Comparison of ENCODE assay signal across 9 mouse cellular contexts in genomic region chr15:79107966-79108365, GRCm38 (mm10). TPM values are rescaled to one million over a fixed set of nuclear protein-coding genes. Genes with fewer than 3 reads are reported as not detected.
DNase-seq lines count a peak whose midpoint lies in the region; ATAC-seq and TF ChIP-seq lines count a peak whose summit lies in the region.
"Had no signal": no experiment of that assay in that cellular context is flagged by ENCODE, and none has a peak within 500 bp of the region (broad histone marks: within the 10 kb centered on the region; RNA-seq: fewer than 3 reads in every experiment).

No protein-coding gene starts in this region.

- H3K4me1 ChIP-seq in heart, embryonic 10.5 days, result peaks cover 41% of the 10 kb centered on the region
- peaks cover 2% of the 10 kb centered on the region for H3K4me1 ChIP-seq in ES-Bruce4 (ENCODE audit: control insufficient read depth, insufficient read depth, low read length)
- H3K4me1 ChIP-seq in forebrain, embryonic 12.5 days, result peaks cover 28% of the 10 kb centered on the region
- peaks cover 7 to 25% of the 10 kb centered on the region in 2 experiments for H3K4me1 ChIP-seq in liver, embryonic 14.5 days (replicated peaks; ENCODE audit: control insufficient read depth in 2 of 2, insufficient read depth in 2 of 2, low read length in 1 of 2)

- no peak for DNase-seq in heart, embryonic 10.5 days (ENCODE audit: low spot score)
- DNase-seq in heart, postnatal 10 days, result no peak
- DNase-seq in liver, embryonic 14.5 days (ENCODE audit: low read depth in 3 of 3, low spot score in 3 of 3), result no peak
- DNase-seq in layer of hippocampus, adult 9-11 months, result no peak
- DNase-seq in B cell, adult 2 months, result no peak

- peak overlapping the region; percentile 97 for H3K4me2 ChIP-seq in forebrain, embryonic 12.5 days
- H3K4me2 ChIP-seq in liver, embryonic 14.5 days (ENCODE audit: low read depth), result peak overlapping the region; percentile 92; the same call in 1 of the 2 replicates

- H3K4me3 ChIP-seq in heart, embryonic 10.5 days, result peak overlapping the region; percentile 84
- H3K4me3 ChIP-seq in ES-Bruce4 (ENCODE audit: low read depth, low read length), result no peak overlapping the region
- H3K4me3 ChIP-seq in forebrain, embryonic 12.5 days (replicated peaks), result peak overlapping the region; percentile 90; the same call in 1 of the 2 replicates
- peak overlapping the region in 1 of 2 experiments; percentile 63; a peak in 1 of 4 replicates for H3K4me3 ChIP-seq in liver, embryonic 14.5 days (ENCODE audit: insufficient read depth in 1 of 2, low read depth in 2 of 2, low read length in 2 of 2)

- peak overlapping the region; percentile 98 for H3K27ac ChIP-seq in heart, embryonic 10.5 days
- no peak overlapping the region for H3K27ac ChIP-seq in ES-Bruce4 (ENCODE audit: insufficient read depth, low read length)
- H3K27ac ChIP-seq in forebrain, embryonic 12.5 days, result peak overlapping the region; percentile 42; the same call in 1 of the 2 replicates
- H3K27ac ChIP-seq in liver, embryonic 14.5 days, result no peak overlapping the region

- no peak for TF ChIP-seq EP300 in ES-Bruce4 (IDR thresholded peaks at IDR 0.05; ENCODE audit: insufficient read depth, low read depth, low read length)
- TF ChIP-seq EP300 in liver, embryonic 14.5 days (IDR thresholded peaks at IDR 0.05; ENCODE audit: low read depth), result no peak

- ATAC-seq in forebrain, embryonic 12.5 days (ENCODE audit: low FRiP score), result no peak
- no peak for ATAC-seq in liver, embryonic 14.5 days (ENCODE audit: insufficient read depth)
- no peak for ATAC-seq in cerebellum, adult (ENCODE audit: insufficient number of reproducible peaks, low FRiP score, low TSS enrichment)

- no peak for TF ChIP-seq CTCF in ES-Bruce4 (IDR thresholded peaks at IDR 0.05; ENCODE audit: low read depth, low read length)
- TF ChIP-seq CTCF in liver, embryonic 14.5 days (IDR thresholded peaks at IDR 0.05; ENCODE audit: low read depth), result no peak

- TF ChIP-seq POLR2A in ES-Bruce4 (IDR thresholded peaks at IDR 0.05; ENCODE audit: insufficient read depth, low read length), result no peak

- intact Hi-C loops in heart, postnatal 10 days (cut with DNase I), result no loop called here

- H3K9ac ChIP-seq in ES-Bruce4 (ENCODE audit: low read depth, poor library complexity, severe bottlenecking), result peak overlapping the region; percentile 80
- peak overlapping the region; percentile 91; the same call in 1 of the 2 replicates for H3K9ac ChIP-seq in forebrain, embryonic 12.5 days
- no peak overlapping the region for H3K9ac ChIP-seq in liver, embryonic 14.5 days (replicated peaks)

- 16% methylated on average over 7 of the region's 7 CpGs for WGBS in heart, embryonic 10.5 days
- WGBS in forebrain, embryonic 12.5 days, result 18% methylated on average over 7 of the region's 7 CpGs
- 45% methylated on average over 7 of the region's 7 CpGs for WGBS in liver, embryonic 14.5 days (ENCODE audit: insufficient replicate concordance)

- no peaks in the 10 kb centered on the region for H3K27me3 ChIP-seq in heart, embryonic 10.5 days (ENCODE audit: insufficient read depth, poor library complexity, severe bottlenecking)
- no peaks in the 10 kb centered on the region for H3K27me3 ChIP-seq in ES-Bruce4 (ENCODE audit: control insufficient read depth, insufficient read depth, low read length, poor library complexity, severe bottlenecking)
- H3K27me3 ChIP-seq in forebrain, embryonic 12.5 days, result peaks cover 10% of the 10 kb centered on the region; the same call in 1 of the 2 replicates
- H3K27me3 ChIP-seq in liver, embryonic 14.5 days (ENCODE audit: control insufficient read depth, insufficient read depth, low read length), result peaks cover 2% of the 10 kb centered on the region; the same call in 1 of the 2 replicates

- H3K9me3 ChIP-seq in heart, embryonic 10.5 days, result no peaks in the 10 kb centered on the region
- H3K9me3 ChIP-seq in ES-Bruce4 (replicated peaks; ENCODE audit: control insufficient read depth, insufficient read depth, low read length, poor library complexity, severe bottlenecking), result no peaks in the 10 kb centered on the region
- no peaks in the 10 kb centered on the region for H3K9me3 ChIP-seq in forebrain, embryonic 12.5 days
- no peaks in the 10 kb centered on the region for H3K9me3 ChIP-seq in liver, embryonic 14.5 days (ENCODE audit: control insufficient read depth, low read length)

- H3K36me3 ChIP-seq in heart, embryonic 10.5 days, result peaks cover 8% of the 10 kb centered on the region
- no peaks in the 10 kb centered on the region for H3K36me3 ChIP-seq in ES-Bruce4 (ENCODE audit: control insufficient read depth, insufficient read depth, low read length, poor library complexity, severe bottlenecking)
- H3K36me3 ChIP-seq in forebrain, embryonic 12.5 days (replicated peaks), result peaks cover 5% of the 10 kb centered on the region; the same call in 1 of the 2 replicates
- H3K36me3 ChIP-seq in liver, embryonic 14.5 days (replicated peaks; ENCODE audit: control insufficient read depth, insufficient read depth, low read depth), result no peaks in the 10 kb centered on the region

RNA-seq across cellular contexts. Expression of gene Micall1, which starts 0.7 kb away (rescaled TPM):
- polyA plus RNA-seq in heart, embryonic 10.5 days (2016; fragmentation: Nextera tagmentation; extraction: Ambion mirVana), result 13.1 and 14.5 TPM in 2 replicates
- total RNA-seq in heart, postnatal 10 days (2021), result 10 to 100 TPM; 80.2 to 82.8 TPM
- polyA plus RNA-seq in ES-Bruce4 (2011; ENCODE audit: insufficient read depth, insufficient read length, low read depth, missing spikeins), result 12.4 and 13.4 TPM in 2 replicates
- 8.4 and 9.5 TPM in 2 replicates for polyA plus RNA-seq in forebrain, embryonic 12.5 days (2016; fragmentation: Nextera tagmentation; extraction: Ambion mirVana)
- polyA plus RNA-seq in liver, embryonic 14.5 days (2012; rRNA removed), result 1.6 and 1.7 TPM in 2 replicates
- 0.69 and 0.71 TPM in 2 replicates for polyA plus RNA-seq in liver, embryonic 14.5 days (2014; fragmentation: Nextera tagmentation; extraction: Ambion mirVana)

RNA-seq across cellular contexts. Expression of gene Polr2f, which starts 32.8 kb away (rescaled TPM):
- 289 and 326 TPM in 2 replicates for polyA plus RNA-seq in heart, embryonic 10.5 days (2016; fragmentation: Nextera tagmentation; extraction: Ambion mirVana)
- 100 to 1,000 TPM; 118 to 130 TPM for total RNA-seq in heart, postnatal 10 days (2021)
- polyA plus RNA-seq in ES-Bruce4 (2011; ENCODE audit: insufficient read depth, insufficient read length, low read depth, missing spikeins), result 162 and 166 TPM in 2 replicates
- polyA plus RNA-seq in forebrain, embryonic 12.5 days (2016; fragmentation: Nextera tagmentation; extraction: Ambion mirVana), result 368 and 375 TPM in 2 replicates
- polyA plus RNA-seq in liver, embryonic 14.5 days (2012; rRNA removed), result 53.9 and 112 TPM in 2 replicates
- polyA plus RNA-seq in liver, embryonic 14.5 days (2014; fragmentation: Nextera tagmentation; extraction: Ambion mirVana), result 181 and 183 TPM in 2 replicates

RNA-seq across cellular contexts. Expression of gene Eif3l, which starts 33.0 kb away (rescaled TPM):
- polyA plus RNA-seq in heart, embryonic 10.5 days (2016; fragmentation: Nextera tagmentation; extraction: Ambion mirVana), result 201 and 226 TPM in 2 replicates
- total RNA-seq in heart, postnatal 10 days (2021), result 10 to 100 TPM; 94.5 to 95.7 TPM
- 598 and 608 TPM in 2 replicates for polyA plus RNA-seq in ES-Bruce4 (2011; ENCODE audit: insufficient read depth, insufficient read length, low read depth, missing spikeins)
- polyA plus RNA-seq in forebrain, embryonic 12.5 days (2016; fragmentation: Nextera tagmentation; extraction: Ambion mirVana), result 209 and 216 TPM in 2 replicates
- polyA plus RNA-seq in liver, embryonic 14.5 days (2012; rRNA removed), result 99.9 and 104 TPM in 2 replicates
- polyA plus RNA-seq in liver, embryonic 14.5 days (2014; fragmentation: Nextera tagmentation; extraction: Ambion mirVana), result 130 and 132 TPM in 2 replicates

RNA-seq across cellular contexts. Expression of gene 1700088E04Rik, which starts 33.1 kb away (rescaled TPM):
- 6.0 and 8.1 TPM in 2 replicates for polyA plus RNA-seq in heart, embryonic 10.5 days (2016; fragmentation: Nextera tagmentation; extraction: Ambion mirVana)
- 1 to 10 TPM; 1.8 to 2.3 TPM for total RNA-seq in heart, postnatal 10 days (2021)
- polyA plus RNA-seq in ES-Bruce4 (2011; ENCODE audit: insufficient read depth, insufficient read length, low read depth, missing spikeins), result 1.4 TPM in 2 replicates
- polyA plus RNA-seq in forebrain, embryonic 12.5 days (2016; fragmentation: Nextera tagmentation; extraction: Ambion mirVana), result 9.2 and 12.2 TPM in 2 replicates
- polyA plus RNA-seq in liver, embryonic 14.5 days (2012; rRNA removed), result 0.19 and 0.46 TPM in 2 replicates
- 0.52 and 0.93 TPM in 2 replicates for polyA plus RNA-seq in liver, embryonic 14.5 days (2014; fragmentation: Nextera tagmentation; extraction: Ambion mirVana)
- total RNA-seq: granulocyte monocyte progenitor cell, adult 5-6 weeks had no signal

RNA-seq across cellular contexts. Expression of gene Ankrd54, which starts 45.3 kb away (rescaled TPM):
- polyA plus RNA-seq in heart, embryonic 10.5 days (2016; fragmentation: Nextera tagmentation; extraction: Ambion mirVana), result 34.8 and 48.7 TPM in 2 replicates
- total RNA-seq in heart, postnatal 10 days (2021), result 10 to 100 TPM in 1 of 2 experiments, 1 to 10 TPM in 1; 9.1 to 10.7 TPM
- 16.6 and 18.2 TPM in 2 replicates for polyA plus RNA-seq in ES-Bruce4 (2011; ENCODE audit: insufficient read depth, insufficient read length, low read depth, missing spikeins)
- polyA plus RNA-seq in forebrain, embryonic 12.5 days (2016; fragmentation: Nextera tagmentation; extraction: Ambion mirVana), result 59.5 and 60.0 TPM in 2 replicates
- polyA plus RNA-seq in liver, embryonic 14.5 days (2012; rRNA removed), result 39.9 and 43.4 TPM in 2 replicates
- 37.7 and 48.3 TPM in 2 replicates for polyA plus RNA-seq in liver, embryonic 14.5 days (2014; fragmentation: Nextera tagmentation; extraction: Ambion mirVana)

Comparison
In these comparisons a context has a peak if more than half of its experiments do, and no peak if none do; other contexts are left out.
1. H3K27ac ChIP-seq: peak in heart, embryonic 10.5 days (single experiment) and forebrain, embryonic 12.5 days (single experiment); none in ES-Bruce4 (single experiment) and liver, embryonic 14.5 days (single experiment).